Mouse (Mus musculus): Measurements from ENCODE around the gene Thumpd2. TPM values are rescaled to one million over a fixed set of nuclear protein-coding genes. Genes with fewer than 3 reads are reported as not detected.

Thumpd2 gene
- polyA plus RNA-seq, 1 experiment from 2014 or later, result 17.9 TPM

DNA sequence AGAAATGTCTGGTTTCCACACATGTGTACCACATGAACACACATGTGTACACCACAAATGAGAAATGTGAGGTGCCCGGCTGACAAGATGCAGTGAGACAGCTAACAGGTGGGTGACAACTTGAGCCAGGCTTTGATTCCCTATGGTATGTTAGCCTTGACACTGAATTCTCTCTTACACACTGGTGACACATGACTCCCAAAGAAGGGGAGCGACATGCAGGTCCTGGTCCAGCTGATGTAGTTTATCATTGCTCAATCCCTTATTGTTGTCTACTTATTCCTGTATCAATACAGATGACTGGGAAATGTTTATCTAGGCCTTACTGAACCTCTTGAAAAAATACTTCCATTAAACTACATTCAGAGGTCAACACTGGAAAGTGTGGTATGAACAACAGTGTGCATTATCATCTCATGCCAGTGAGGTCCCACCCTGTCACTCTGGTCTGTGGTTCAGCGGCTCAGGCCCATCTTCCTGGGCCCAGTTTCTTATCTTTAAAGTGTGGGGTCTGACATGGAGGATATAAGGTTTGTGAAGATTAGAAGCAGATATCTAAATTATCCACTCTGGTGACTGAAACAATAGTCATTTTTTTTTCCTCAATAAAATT, 32.9 kb downstream of the Thumpd2 start:
- Histone ChIP-seq H3K4me1 (no peaks in the 10 kb centered on the region), H3K4me3 (no peak overlapping the region), H3K9ac (no peak overlapping the region), H3K36me3 (peaks cover 49% of the 10 kb centered on the region), H3K27ac (no peak overlapping the region), H3K4me2 (replicated peaks) (no peak overlapping the region), H3K9me3 (no peaks in the 10 kb centered on the region), H3K27me3 (no peaks in the 10 kb centered on the region)
- ATAC-seq (ENCODE audit: insufficient number of reproducible peaks, insufficient read depth, low FRiP score, low TSS enrichment), result no peak
- WGBS, result 87% methylated on average over 3 of the region's 3 CpGs

DNA sequence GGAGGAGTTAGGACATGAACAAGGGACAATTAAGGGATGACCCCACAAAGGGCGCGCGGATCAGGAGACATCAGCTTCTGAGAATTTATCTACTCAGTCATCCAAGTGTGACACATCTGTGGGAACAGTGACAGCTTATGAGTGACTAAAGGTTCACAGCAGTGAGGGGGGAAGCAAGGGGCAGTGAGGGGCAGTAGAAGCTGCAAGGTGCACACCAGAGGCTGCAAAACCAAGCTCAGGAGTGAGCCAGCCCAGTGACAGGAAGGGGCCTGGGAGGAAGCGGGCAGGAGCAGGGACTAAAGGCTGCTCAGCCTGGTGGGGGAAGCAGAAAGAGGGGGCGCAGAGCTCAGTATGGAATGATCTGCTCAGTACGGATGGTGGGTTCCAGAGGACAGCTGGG, 37.6 kb downstream of the Thumpd2 start:
- H3K4me3 ChIP-seq, result no peak overlapping the region
- no peak for ATAC-seq (ENCODE audit: insufficient number of reproducible peaks, insufficient read depth, low FRiP score, low TSS enrichment)
- H3K9me3 ChIP-seq, result no peaks in the 10 kb centered on the region
- H3K4me2 ChIP-seq (replicated peaks), result no peak overlapping the region
- H3K4me1 ChIP-seq, result no peaks in the 10 kb centered on the region
- H3K9ac ChIP-seq, result no peak overlapping the region
- H3K27ac ChIP-seq, result no peak overlapping the region
- peaks cover 58% of the 10 kb centered on the region for H3K36me3 ChIP-seq
- H3K27me3 ChIP-seq, result no peaks in the 10 kb centered on the region
- 93% methylated on average over 6 of the region's 6 CpGs for WGBS

- Histone ChIP-seq H3K27me3 (no peaks in the 10 kb centered on the region), H3K4me1 (no peaks in the 10 kb centered on the region), H3K4me3 (no peak overlapping the region), H3K9ac (no peak overlapping the region), H3K4me2 (replicated peaks) (no peak overlapping the region), H3K27ac (no peak overlapping the region), H3K36me3 (no peaks in the 10 kb centered on the region), H3K9me3 (no peaks in the 10 kb centered on the region)
- WGBS, result 19% methylated on average over 1 of the region's 1 CpGs
- no peak for ATAC-seq (ENCODE audit: insufficient number of reproducible peaks, insufficient read depth, low FRiP score, low TSS enrichment)
Measured at GRCm38 (mm10) chr17:81017132-81017531, 47.8 kb downstream of the Thumpd2 start.

DNA sequence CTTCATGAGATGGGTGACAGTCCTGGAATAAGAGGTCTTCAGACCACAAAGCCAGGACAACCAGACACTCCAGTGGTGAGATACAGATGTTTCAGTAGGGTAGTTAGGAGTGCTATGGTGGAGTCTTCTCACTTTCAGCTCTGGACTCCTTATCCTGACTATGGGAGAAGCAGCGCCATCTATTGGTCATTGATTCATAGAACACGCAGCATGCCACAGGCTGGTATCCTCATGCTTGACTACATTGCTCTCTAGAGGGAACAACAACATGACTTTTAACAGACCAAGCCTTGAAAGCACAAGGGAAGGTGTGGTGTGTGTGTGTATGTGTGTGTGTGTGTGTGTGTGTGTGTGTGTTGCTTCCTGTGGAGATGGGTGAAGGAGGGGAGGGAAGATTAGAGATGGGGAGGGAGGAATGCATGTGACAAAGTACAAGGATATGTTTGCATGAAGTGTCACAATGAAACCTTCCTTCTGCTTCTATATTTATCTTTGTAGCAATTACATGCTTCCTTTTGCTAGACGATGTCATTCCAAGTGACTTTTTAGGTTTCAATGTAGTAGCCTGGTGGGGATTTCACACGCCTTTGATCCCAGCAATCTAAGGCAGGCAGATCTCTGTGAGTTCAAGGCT, 49.0 kb downstream of the Thumpd2 start:
- Histone ChIP-seq H3K27me3 (no peaks in the 10 kb centered on the region), H3K27ac (no peak overlapping the region), H3K4me3 (no peak overlapping the region), H3K9ac (no peak overlapping the region), H3K36me3 (no peaks in the 10 kb centered on the region), H3K4me2 (replicated peaks) (no peak overlapping the region), H3K9me3 (no peaks in the 10 kb centered on the region), H3K4me1 (no peaks in the 10 kb centered on the region)
- 46% methylated on average over 4 of the region's 4 CpGs for WGBS
- ATAC-seq (ENCODE audit: insufficient number of reproducible peaks, insufficient read depth, low FRiP score, low TSS enrichment), result no peak

- no peak overlapping the region for H3K27ac ChIP-seq
- H3K4me2 ChIP-seq (replicated peaks), result no peak overlapping the region
- no peaks in the 10 kb centered on the region for H3K9me3 ChIP-seq
- 81% methylated on average over 18 of the region's 18 CpGs for WGBS
- no peak overlapping the region for H3K9ac ChIP-seq
- H3K4me1 ChIP-seq, result no peaks in the 10 kb centered on the region
- no peaks in the 10 kb centered on the region for H3K27me3 ChIP-seq
- ATAC-seq (ENCODE audit: insufficient number of reproducible peaks, insufficient read depth, low FRiP score, low TSS enrichment), result no peak
- H3K36me3 ChIP-seq, result no peaks in the 10 kb centered on the region
- H3K4me3 ChIP-seq, result no peak overlapping the region
Measured at GRCm38 (mm10) chr17:81010844-81011685, 53.8 kb downstream of the Thumpd2 start.

DNA sequence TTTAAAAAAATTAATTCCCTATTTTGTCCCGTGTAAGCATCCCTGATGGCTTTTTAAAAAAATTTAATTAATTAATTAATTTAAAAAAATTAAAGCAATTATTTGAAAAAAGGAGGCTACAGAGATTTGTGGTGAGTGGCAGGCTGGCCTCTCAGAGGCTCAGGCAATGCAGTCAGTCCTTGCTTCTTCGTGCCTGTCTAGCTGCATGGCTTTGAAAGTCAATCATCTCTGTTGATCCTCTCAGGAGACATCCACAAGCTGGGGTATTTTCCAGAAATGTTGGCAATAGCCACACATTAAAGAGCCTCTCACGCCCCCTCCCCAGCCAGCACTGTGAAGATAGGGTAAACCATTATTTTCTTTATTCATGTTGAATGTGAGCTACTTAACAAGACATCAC, 54.7 kb downstream of the Thumpd2 start:
- Histone ChIP-seq H3K9ac (no peak overlapping the region), H3K9me3 (no peaks in the 10 kb centered on the region), H3K36me3 (no peaks in the 10 kb centered on the region), H3K4me1 (no peaks in the 10 kb centered on the region), H3K27me3 (no peaks in the 10 kb centered on the region), H3K4me3 (no peak overlapping the region), H3K4me2 (replicated peaks) (no peak overlapping the region), H3K27ac (no peak overlapping the region)
- no peak for ATAC-seq (ENCODE audit: insufficient number of reproducible peaks, insufficient read depth, low FRiP score, low TSS enrichment)
- 66% methylated on average over 3 of the region's 3 CpGs for WGBS

DNA sequence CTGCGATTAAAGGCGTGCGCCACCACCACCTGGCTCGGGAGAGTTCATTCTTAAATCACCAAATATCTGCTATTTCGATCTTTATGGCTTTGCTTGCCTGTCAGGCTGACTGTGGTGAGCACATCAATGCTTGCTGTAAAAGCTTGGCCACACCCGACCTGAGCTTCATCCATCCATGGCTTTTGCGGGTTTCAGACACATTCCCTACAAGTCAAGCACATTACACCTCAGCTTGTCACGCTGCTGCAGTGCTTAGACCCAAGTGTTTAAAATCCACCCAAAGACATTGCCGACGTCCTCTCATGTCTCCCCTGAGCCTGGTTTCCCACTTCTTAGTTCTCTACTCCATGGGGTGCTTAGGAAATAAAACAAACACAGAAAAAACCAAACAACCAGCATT, 55.8 kb downstream of the Thumpd2 start:
- Histone ChIP-seq H3K4me1 (no peaks in the 10 kb centered on the region), H3K9me3 (no peaks in the 10 kb centered on the region)
- 91% methylated on average over 10 of the region's 10 CpGs for WGBS

DNA sequence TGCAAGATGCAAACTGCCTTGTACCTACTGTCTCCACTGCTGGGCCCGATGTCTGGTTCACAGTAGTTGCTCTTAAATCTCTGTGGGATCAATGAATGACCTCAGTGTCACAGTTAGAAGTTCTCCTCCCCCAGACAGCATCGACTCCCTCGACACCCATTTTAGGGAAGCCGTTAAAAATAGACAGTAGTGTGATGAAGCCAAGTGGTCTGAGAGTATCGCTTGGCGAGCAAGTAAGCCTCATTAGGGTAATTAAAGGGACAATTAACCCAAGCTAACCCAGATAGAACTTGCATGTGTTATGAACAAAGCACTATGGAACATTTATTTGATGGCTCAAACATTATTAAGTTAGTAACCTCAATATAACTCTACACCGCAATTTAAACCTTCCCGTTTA, 59.6 kb downstream of the Thumpd2 start:
- H3K36me3 ChIP-seq, result no peaks in the 10 kb centered on the region
- H3K27ac ChIP-seq, result no peak overlapping the region
- H3K4me3 ChIP-seq, result no peak overlapping the region
- H3K4me2 ChIP-seq (replicated peaks), result no peak overlapping the region
- H3K9me3 ChIP-seq, result no peaks in the 10 kb centered on the region
- H3K27me3 ChIP-seq, result no peaks in the 10 kb centered on the region
- WGBS, result 54% methylated on average over 8 of the region's 8 CpGs
- H3K4me1 ChIP-seq, result peaks cover 3% of the 10 kb centered on the region; the same call in 1 of the 2 replicates
- no peak overlapping the region for H3K9ac ChIP-seq
- ATAC-seq (ENCODE audit: insufficient number of reproducible peaks, insufficient read depth, low FRiP score, low TSS enrichment), result no peak

More for the DNA sequence above, 55.8 kb downstream of the Thumpd2 start:
- no peaks in the 10 kb centered on the region for H3K36me3 ChIP-seq
- H3K4me3 ChIP-seq, result no peak overlapping the region
- no peak for ATAC-seq (ENCODE audit: insufficient number of reproducible peaks, insufficient read depth, low FRiP score, low TSS enrichment)
- no peak overlapping the region for H3K27ac ChIP-seq
- no peak overlapping the region for H3K9ac ChIP-seq
- H3K27me3 ChIP-seq, result no peaks in the 10 kb centered on the region
- no peak overlapping the region for H3K4me2 ChIP-seq (replicated peaks)

DNA sequence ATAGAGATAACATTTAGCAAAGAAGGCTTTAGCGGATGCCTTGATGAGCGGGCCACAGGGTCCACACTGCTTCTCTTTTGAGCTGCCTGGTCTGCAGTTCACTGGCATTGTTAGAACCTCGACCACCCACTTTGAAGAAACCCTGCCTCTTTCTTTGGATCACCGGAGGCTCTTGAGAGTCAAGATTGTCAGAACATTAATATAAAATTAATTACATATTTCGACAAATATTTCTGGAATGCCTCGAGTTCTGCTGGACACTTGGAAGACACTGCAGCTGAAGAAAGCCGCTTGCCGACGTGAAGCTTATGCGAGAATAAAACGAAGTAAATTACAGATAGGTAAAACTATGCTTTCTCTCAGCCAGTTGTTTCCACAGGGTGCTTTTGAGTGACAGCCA, 60.4 kb downstream of the Thumpd2 start:
- no peak overlapping the region for H3K9ac ChIP-seq
- 69% methylated on average over 11 of the region's 11 CpGs for WGBS
- no peak overlapping the region for H3K4me3 ChIP-seq
- no peak for ATAC-seq (ENCODE audit: insufficient number of reproducible peaks, insufficient read depth, low FRiP score, low TSS enrichment)
- H3K27me3 ChIP-seq, result no peaks in the 10 kb centered on the region
- peaks cover 3% of the 10 kb centered on the region; the same call in 1 of the 2 replicates for H3K4me1 ChIP-seq
- no peak overlapping the region for H3K27ac ChIP-seq
- H3K9me3 ChIP-seq, result no peaks in the 10 kb centered on the region
- H3K4me2 ChIP-seq (replicated peaks), result no peak overlapping the region
- H3K36me3 ChIP-seq, result no peaks in the 10 kb centered on the region

- 54% methylated on average over 5 of the region's 5 CpGs for WGBS
Measured at GRCm38 (mm10) chr17:81002130-81002529, 62.8 kb downstream of the Thumpd2 start.

GRCm38 (mm10) chr17:81001647-81002046, 63.2 kb downstream of the Thumpd2 start:
- Histone ChIP-seq H3K9me3 (no peaks in the 10 kb centered on the region), H3K27me3 (no peaks in the 10 kb centered on the region), H3K4me1 (peaks cover 3% of the 10 kb centered on the region; the same call in 1 of the 2 replicates), H3K27ac (no peak overlapping the region), H3K9ac (no peak overlapping the region), H3K36me3 (no peaks in the 10 kb centered on the region), H3K4me3 (no peak overlapping the region), H3K4me2 (replicated peaks) (no peak overlapping the region)
- WGBS, result 81% methylated on average over 4 of the region's 4 CpGs
- no peak for ATAC-seq (ENCODE audit: insufficient number of reproducible peaks, insufficient read depth, low FRiP score, low TSS enrichment)

More at GRCm38 (mm10) chr17:81002130-81002529, 62.8 kb downstream of the Thumpd2 start:
- Histone ChIP-seq H3K36me3 (no peaks in the 10 kb centered on the region), H3K27ac (no peak overlapping the region), H3K4me3 (no peak overlapping the region), H3K4me1 (peaks cover 3% of the 10 kb centered on the region; the same call in 1 of the 2 replicates), H3K9ac (no peak overlapping the region), H3K9me3 (no peaks in the 10 kb centered on the region), H3K4me2 (replicated peaks) (no peak overlapping the region), H3K27me3 (no peaks in the 10 kb centered on the region)
- ATAC-seq (ENCODE audit: insufficient number of reproducible peaks, insufficient read depth, low FRiP score, low TSS enrichment), result no peak

- Histone ChIP-seq H3K4me1 (peaks cover 3% of the 10 kb centered on the region; the same call in 1 of the 2 replicates), H3K9ac (no peak overlapping the region), H3K4me2 (replicated peaks) (no peak overlapping the region), H3K27me3 (no peaks in the 10 kb centered on the region), H3K36me3 (no peaks in the 10 kb centered on the region), H3K27ac (no peak overlapping the region), H3K9me3 (no peaks in the 10 kb centered on the region), H3K4me3 (no peak overlapping the region)
- no peak for ATAC-seq (ENCODE audit: insufficient number of reproducible peaks, insufficient read depth, low FRiP score, low TSS enrichment)
- WGBS, result 43% methylated on average over 12 of the region's 12 CpGs
Measured at GRCm38 (mm10) chr17:81001010-81001409, 63.9 kb downstream of the Thumpd2 start.

Measured in embryonic facial prominence, embryonic 12.5 days (tissue).